Mouse (Mus musculus): ENCODE measurements around the gene Eral1.
"Not testable (repeated sequence)": the region's sequence is repeated elsewhere in the genome, so short reads cannot be mapped to it uniquely, and the experiment has no call there.

Gene Eral1

DNA sequence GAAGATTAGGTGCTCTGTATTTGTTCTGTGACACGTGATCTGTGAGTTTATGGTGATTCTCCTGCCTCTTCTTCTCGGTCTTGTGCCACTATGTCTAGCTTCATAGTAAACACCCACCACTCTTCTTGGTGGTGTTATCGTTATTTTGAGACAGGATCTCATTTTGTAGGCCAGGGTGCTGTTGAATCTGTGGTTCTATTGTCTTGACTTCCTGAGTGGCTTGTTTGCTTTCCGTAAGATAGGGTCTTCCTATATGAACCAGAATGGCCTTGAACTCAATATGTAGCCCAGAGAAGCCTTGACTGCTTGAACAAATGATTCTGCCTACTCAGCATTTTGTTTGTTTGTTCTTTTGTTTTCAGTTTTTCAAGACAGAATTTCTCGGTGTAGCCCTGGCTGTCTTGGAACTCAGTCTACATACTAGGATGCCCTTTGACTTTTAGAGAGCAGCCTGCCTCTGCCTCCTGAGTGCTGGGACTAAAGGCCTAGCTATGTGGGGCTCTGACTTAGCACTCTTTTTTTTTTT is 7.6 kb upstream of the Eral1 start:
- in situ Hi-C loops (cut with MseI, MboI): no loop called here

DNA sequence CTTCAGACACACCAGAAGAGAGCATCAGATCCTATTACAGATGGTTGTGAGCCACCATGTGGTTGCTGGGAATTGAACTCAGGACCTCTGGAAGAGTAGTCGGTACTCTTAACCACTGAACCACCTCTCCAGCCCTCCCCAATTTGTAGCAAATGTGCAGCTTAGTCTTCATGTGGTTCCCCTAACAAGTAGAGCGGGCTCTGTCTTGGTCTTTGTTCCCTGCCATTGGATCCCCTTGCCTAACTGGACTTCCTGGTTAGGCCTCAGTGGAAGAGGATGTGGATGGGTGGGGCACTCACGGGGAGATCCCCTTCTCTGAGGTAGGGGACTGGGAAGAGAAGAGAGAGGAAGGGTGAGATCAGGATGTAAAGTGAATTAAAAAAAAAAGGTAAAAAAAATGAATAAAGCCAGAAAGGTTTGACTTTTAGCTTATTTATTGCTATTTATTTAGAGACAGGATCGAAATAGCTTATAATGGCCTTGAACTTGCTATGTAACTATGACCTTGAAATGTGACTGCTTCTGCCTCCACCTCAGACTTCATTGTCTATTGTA is 6.8 kb upstream of the Eral1 start:
- in situ Hi-C loops (cut with MseI, MboI): no loop called here

DNA sequence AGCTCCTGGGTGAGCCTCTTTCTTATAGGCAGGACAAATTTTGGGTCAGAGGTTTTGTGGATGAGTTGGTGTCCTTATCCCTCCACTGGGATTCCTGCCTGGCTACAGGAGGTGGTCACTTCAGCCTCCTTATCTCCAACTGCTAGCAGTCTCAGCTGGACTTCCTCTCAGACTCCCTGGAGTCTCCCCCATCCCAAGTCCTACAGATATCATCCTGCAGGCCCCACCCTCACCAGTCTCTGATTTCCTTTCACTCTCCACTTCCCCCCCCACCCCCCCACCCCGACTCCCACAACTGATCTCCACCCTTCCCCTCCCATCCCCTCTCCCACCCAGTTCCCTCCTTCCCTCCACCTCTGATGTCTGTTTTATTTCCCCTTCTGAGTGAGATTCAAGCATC is 3.4 kb upstream of the Eral1 start:
- in situ Hi-C loops (cut with MseI, MboI): no loop called here

DNA sequence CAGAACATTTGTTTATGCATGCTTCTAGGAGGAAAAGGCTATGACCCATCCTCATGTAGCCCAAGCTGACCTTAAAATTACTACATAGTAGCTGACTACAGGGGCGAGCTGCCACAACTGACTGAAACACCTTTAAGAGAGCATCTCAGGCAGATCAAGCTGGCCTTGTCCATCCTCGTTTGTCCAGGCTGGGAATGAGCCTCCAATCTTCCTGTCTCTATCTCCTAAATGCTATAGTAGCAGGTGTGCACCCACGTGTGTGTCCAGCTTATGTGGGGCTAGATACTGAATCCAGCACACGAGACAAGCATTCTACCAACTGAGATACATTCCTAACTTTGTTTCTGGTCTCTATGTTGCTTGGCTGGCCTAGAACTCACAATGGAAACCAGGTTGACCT is 5.5 kb downstream of the Eral1 start:
- in situ Hi-C loops (cut with MseI, MboI): no loop called here

DNA sequence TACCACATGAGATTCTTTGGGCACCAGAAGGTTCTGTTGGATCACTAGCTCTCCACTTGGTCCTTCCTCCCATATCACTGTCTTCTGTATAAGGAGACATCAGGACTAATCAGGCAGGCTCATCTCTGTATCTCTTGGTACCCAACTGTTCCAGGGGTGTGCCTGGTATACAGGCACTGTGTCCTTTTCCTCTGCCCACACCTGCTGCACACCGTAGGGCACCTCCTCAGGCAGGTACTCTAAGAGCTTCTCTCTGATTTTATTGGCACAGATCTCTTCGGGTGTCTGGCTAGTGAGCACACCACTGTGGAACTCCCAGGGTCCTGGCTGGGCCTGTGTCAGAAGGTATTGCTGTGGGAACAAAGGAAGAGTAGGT is 5.9 kb downstream of the Eral1 start:
- in situ Hi-C loops (cut with MseI, MboI): no loop called here

DNA sequence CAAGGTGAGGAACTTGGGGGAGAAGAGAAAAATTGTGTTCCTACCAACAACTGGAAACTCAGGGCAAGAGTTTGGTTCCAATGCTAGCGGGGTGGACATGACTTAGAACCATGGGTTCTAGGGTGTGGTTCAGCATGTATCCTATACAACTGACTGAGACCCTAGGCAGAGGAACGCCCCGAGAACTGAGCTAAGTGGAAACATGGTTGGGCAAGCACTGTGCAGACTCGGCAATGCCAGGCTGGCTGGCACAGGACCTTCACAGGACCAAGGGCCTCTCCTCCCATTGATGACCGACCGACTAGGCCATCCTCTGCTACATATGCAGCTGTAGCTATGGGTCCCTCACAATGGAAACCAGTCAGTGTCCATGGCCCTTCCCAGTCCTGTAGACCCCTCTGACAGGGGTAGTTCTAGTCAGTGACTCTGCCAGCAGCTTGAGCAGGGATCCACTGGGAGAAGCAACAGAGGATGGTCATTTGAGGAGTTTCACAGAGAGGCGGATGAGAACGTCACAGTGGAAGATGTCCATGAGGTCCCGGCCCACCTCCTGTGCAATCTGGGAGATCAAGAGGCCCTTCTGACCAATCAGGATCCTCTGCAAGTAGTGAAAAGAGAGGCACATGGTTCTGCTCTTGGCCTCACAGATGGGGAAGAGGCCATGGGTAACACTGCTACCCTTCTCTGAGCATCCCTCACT is 6.5 kb downstream of the Eral1 start:
- in situ Hi-C loops (cut with MseI, MboI): no loop called here

DNA sequence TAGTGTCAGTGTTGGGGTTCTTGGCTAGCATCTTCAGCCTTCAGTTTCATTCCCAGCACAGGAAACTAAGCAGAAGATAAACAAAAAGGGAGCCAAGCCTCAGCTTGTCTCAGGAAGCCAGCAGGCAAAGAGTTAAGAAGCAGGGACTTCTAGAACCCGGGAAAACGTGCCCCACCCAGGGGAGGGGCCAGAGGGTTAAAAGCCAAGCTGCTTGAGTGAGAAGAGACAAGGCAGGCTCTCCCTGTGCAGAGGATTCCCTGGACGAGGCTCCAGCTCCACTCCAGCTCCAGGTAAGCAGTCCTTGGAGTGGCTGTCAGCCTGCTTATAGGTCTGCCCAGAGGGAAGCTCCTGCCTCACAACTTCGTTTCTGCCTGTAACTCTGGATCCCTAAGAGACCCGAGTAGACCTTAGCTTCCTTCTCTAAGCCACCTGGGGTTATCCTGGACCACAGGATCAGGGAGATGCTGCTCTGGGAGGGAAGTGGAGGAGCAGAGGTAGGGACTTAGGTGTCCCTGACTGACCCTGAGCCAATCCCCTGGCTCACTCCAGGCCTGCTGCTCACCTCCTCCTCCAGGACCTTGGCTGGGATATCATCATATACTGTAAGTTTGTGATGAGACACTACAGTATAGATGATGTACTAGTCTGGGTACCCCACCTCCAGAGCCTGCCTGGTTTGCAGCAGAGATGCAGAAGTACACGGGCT is 7.6 kb downstream of the Eral1 start:
- in situ Hi-C loops (cut with MseI, MboI): no loop called here

DNA sequence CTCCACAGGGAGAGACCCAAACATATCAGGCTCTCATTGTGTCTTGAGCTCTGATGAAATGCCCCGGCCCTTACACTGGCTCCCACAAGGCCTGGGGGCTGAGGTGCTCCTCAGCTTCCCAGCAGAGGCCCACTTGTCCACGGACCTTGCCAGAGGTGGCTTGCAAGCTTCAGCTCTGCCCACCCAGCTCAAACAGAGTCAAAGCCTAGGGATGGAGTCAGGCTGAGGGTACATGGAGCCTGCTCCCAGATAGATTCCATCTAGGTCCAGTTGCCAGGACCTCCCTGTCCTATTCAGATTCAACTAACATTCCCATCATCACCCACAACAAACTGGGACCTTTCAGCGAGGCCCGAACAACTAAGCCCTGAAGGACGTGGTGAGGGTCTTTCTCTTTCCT is 8.2 kb downstream of the Eral1 start:
- in situ Hi-C loops (cut with MseI, MboI): no loop called here

DNA sequence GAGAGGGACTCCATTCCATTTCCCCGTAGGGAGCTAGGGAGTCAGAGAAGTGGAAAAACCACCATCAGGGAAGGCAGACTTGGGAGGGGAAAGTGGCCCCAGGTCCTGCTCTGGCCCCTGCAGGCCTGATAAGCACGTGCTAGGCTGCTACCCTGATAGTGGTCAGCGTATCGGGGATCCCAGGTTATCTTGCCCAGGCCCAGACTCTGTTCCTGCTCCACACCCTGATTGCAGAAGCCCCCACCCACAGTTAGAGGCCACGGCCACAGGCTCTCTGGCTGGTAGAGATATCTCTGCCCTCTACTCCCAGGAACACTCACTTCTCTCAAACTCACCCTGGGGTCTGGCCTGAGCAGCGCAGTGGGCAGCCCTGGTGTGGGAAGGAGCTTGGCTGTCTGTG is 10.5 kb downstream of the Eral1 start:
- in situ Hi-C loops (cut with MseI, MboI): no loop called here

DNA sequence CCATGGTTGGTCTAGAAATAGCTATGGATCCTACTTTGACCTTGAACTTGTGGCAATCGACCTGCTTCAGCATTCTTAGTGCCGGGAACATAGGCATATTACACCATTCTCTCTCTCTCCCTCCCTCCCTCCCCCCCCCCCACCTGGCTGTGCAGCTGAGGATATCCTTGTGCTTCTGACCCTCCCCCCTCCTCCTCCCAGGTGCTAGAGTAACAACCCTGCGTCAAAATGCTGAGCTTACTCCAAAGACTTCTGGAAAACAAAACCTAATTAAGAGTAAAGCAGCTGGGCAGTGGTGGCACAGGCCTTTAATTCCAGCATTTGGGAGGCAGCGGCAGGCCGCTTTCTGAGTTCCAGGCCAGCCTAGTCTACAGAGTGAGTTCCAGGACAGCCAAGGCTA is 11.1 kb downstream of the Eral1 start:
- in situ Hi-C loops (cut with MseI, MboI): no loop called here

DNA sequence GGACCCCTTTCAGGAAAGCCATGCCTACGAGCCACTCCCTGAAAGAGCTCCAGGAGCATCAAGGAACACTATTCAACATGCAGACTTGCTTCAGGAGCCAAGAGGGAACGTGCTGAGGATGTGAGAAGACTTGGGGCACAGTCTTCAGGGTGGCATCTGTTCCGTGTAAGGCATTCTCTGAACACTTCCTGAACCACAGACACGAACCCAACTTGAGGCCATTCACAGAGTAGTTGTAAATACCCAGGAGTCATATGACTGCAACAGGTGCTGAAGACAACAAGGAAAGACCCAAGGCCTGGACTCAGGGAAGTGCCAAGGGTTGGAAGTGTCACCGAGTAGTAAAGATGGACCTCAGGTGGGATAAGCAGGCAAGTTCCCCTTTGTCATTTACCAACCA is 12.6 kb downstream of the Eral1 start:
- in situ Hi-C loops (cut with MseI, MboI): no loop called here

DNA sequence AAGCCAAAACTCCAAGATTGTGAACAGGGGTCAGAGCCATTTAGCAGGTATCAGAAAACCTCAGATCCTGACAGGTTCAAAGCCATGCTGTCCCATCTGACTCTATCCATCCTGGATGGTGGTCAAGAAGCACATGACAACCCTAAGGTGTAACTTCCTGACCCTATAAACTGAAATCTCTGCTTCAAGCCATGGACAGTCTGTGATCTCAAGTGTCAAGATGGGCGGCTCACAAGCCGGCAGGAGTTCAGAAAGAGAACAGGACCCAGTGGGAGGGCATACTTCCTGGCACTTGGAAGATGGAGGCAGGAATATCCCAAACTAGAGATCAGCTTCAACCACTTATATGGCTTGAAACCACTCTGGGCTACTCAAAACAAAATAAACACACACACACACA is 13.5 kb downstream of the Eral1 start:
- in situ Hi-C loops (cut with MseI, MboI): no loop called here

DNA sequence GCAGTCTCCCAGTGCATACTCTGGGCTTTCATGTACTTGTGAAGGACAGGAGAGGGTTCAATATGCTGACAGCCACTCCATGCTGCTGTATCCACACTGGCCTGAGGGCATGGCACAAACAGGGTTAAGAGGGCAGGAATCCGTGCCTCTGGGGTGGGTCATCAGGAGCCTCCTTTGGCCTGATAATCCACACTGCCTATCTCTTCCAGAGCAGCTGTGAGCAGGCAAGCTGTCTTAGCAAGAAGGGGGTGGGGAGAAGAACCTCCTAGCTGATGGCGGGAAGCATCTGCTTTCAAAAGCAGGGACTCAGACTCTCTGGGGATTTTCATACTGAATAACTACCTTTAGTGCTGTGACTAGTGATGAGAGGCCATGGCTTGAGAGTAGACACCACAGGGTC is 14.3 kb downstream of the Eral1 start:
- in situ Hi-C loops (cut with MseI, MboI): no loop called here

DNA sequence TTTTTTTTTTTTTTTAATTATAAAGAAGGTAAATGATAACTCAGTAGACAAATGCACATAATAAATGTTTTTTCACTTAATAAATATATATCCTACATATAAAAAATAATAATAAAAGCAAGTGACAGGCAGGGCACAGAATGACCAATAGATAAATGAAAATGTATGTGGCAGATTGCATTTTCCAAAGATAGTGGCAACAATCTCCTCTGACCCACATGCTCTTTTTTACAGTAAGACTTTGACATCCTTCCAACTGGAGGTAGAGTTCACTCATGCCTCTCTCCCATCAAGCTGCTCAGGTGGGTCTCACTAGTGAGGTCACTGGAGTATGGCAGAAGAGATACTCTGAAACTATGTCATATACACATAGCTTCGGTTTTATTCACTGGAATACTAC is 17.6 kb downstream of the Eral1 start:
- in situ Hi-C loops (cut with MseI, MboI): no loop called here

DNA sequence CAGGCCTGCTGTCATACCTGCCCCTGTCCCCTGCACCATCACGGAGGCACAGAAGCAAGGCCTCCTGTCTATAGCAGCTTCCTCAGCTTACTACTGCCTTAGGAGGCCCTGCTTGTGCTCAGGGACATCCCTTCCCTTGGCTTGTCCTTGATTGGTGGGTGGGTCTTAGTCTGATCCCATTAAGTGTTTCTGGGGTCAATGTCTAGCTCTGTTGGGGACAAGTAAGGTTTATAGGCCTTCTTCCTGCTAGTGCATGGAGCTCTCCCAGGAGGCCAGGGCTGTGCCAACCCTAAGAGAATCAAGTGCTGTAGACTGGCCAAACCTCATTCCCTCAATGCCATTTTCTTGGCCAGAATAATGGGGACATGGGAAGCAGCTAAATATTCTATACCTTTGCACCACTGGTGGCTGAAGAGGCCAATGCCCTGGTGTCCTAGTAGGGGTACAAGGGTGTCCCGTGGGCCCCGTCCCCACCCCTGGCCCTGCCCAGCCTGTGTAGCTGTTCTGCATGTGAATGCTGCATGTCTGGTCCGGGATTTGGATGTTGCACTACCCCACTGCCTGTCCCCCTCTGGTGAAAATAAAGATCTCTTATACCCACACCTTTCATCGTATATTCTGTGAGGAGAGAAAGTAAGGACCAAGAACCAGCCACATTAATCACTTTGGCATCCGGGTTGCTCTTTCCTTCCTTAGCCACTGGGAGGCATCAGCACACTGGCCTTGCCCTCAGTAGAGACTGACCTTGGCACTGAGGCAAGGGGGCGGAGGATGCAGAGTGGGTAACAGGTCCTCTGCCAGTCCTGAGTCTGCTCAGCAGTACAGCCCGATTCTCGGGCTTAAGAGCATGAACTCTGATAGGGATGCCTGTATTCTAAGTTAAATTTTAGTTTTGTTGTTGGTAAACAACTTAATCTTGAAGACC is 20.1 kb downstream of the Eral1 start:
- in situ Hi-C loops (cut with MseI, MboI): no loop called here

DNA sequence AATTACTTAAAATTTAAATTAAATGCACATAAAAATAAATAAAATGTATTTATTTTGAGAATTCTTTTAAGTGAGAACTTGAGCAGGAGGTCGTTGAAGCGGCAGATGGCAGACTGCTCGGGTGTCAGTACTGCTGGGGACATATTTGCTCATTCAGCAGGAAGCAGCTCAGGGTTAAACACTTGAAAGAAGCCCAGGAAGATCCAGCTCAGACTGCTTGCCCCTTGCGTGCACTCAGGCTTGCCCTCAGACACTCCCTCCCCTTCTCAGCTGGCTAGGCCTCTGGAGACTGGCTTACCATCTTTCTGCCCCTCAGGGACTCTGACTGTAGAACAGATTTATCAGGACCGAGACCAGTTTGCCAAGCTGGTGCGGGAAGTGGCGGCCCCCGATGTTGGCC is 23.2 kb downstream of the Eral1 start:
- in situ Hi-C loops (cut with MseI, MboI): no loop called here

DNA sequence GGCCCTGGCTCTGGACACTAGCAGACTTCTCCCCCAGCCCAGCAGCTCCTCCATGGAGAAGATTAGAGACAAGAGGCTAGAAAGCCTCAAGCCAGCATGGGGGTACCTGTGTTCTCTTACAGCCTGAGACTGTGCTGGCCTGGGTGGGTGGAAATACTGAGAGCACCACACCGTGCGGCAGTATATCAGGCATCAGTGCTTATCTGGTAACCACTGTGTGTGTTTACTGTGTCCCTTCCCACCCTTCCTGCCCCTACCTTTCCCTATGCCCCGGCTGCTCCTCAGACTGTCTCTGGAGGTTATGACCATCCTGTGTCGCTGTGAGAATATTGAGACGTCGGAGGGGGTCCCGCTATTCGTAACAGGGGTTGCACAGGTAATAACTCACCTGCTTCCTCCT is 27.1 kb downstream of the Eral1 start:
- in situ Hi-C loops (cut with MseI, MboI): no loop called here

DNA sequence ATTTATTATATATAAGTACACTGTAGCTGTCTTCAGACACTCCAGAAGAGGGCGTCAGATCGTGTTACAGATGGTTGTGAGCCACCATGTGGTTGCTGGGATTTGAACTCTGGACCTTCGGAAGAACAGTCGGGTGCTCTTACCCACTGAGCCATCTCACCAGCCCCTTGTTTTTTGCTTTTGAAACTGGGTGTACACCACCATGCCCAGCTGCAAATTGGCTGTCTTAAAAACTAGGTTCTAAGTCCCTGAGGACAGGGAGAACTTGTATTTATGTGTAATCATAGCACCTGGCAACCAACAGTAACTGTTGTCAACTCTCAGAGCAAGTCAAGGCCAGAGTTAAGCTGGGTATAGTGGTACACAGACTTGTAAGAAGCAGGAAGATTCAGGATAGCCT is 31.5 kb downstream of the Eral1 start:
- in situ Hi-C loops (cut with MseI, MboI): not testable (repeated sequence)

DNA sequence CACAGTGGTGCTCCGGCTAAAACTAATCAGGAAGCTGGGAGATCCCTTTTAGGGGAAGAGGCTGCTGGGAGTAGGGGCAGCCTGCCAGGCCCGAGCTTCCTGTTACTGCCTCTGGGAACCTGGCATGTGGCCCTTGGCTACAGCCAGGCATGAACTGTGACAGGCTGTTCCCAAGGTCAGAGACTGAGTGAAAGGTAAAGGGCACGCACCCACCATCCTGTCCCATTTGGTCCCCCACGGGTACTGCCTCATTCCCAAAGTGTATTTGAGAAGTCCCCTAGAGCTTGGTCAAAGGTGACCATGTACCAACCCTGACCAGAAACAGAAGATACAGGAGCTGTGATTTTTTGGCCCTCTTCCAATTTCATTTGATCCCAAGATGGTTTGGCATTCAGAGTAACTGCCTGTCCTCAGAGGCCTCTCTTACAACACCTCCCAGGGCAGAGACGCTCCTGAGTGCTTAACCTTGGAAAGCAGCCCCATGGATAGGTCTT is 35.4 kb downstream of the Eral1 start:
- in situ Hi-C loops (cut with MseI, MboI): no loop called here

DNA sequence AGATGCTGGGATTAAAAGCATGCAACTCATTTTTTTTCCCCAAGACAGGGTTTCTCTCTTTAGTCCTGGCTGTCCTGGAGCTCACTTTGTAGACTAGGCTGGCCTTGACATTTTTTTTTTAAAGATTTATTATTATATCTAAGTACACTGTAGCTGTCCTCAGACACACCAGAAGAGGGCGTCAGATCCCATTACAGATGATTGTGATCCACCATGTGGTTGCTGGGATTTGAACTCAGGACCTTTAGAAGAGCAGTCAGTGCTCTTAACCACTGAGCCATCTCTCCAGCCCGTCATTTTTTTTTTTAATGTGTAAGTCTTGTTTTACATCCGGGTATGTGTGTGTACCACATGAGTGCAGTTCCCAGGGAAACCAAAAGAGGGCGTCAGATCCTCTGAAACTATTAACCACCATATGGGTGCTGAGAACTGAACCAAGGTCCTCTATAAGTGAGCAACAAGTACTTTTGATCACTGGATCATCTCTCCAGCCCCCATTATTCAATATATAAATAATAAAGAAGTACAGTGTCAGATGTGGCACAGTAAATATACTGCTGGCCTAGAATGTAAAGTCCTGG is 37.8 kb downstream of the Eral1 start:
- in situ Hi-C loops (cut with MseI, MboI): not testable (repeated sequence)

DNA sequence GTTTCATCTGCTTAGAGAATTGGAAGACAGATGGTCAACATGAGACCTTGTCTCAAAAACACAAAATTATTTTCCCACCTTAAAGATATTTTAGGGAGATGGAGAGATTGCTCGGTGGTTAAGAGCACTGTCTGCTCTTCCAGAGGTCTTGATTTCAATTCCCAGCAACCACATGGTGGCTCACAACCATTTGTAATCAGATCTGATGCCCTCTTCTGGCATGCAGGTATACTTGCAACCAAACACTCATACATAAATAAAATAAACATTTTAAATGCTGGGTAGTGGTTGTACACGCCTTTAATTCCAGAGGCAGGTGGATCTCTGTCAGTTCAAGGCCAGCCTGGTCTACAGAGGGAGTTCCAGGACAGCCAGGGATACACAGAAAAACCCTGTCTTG is 39.3 kb downstream of the Eral1 start:
- in situ Hi-C loops (cut with MseI, MboI): no loop called here

Data from mouse trophoblast stem cell (cell line).